Mouse (Mus musculus) liver, embryonic 14.5 days (tissue): ENCODE data around the gene Gm11437. TPM values are rescaled to one million over a fixed set of nuclear protein-coding genes. Genes with fewer than 3 reads are reported as not detected.
A peak's percentile ranks its signal among the peaks of the same experiment; 100 is the strongest.

ENCODE experiments used
- ATAC-seq: fragments of 200-750 bp; cut with Nextera tagmentation; 2 replicates; pipeline ENCODE4 v1.8.0; 2017; ENCODE audit warnings: moderate number of reproducible peaks, mild to moderate bottlenecking, moderate library complexity; ENCODE audit not compliant: insufficient read depth
- DNase-seq, 3 experiments: peaks; one replicate each; pipeline ENCODE4 v3.0.0-alpha.2; 2012 to 2013; ENCODE audit warnings: low read depth in 3 of 3, low spot score in 3 of 3
- H3K27ac ChIP-seq: fragments of 300-500 bp; sonication (generic); 2 replicates; pipeline ENCODE4 v1.5.1; 2014; ENCODE audit warnings: moderate library complexity, mild to moderate bottlenecking, control low read depth, inconsistent platforms
- H3K27me3 ChIP-seq: fragments of 300-500 bp; sonication (generic); 2 replicates; pipeline ENCODE4 v1.6.1; 2014; ENCODE audit warnings: mild to moderate bottlenecking, low read length, moderate library complexity; ENCODE audit not compliant: control insufficient read depth, insufficient read depth
- H3K36me3 ChIP-seq: fragments of 300-500 bp; sonication (generic); replicated peaks from 2 replicates; pipeline ENCODE4 v1.6.1; 2014; ENCODE audit warnings: low read depth; ENCODE audit not compliant: control insufficient read depth, insufficient read depth
- H3K4me1 ChIP-seq, 2 experiments: fragments of 200-500 bp in 1 of 2; fragments of 300-500 bp in 1 of 2; sonication (generic) in 1 of 2; replicated peaks; 2 replicates each; pipeline ENCODE4 v1.6.1; 2012 to 2014; ENCODE audit warnings: antibody characterized with exemption in 1 of 2, inconsistent platforms in 1 of 2, low read length in 1 of 2; ENCODE audit not compliant: control insufficient read depth in 2 of 2, insufficient read depth in 2 of 2
- H3K4me2 ChIP-seq: fragments of 300-500 bp; sonication (generic); 2 replicates; pipeline ENCODE4 v1.6.1; 2014; ENCODE audit warnings: low read depth, mild to moderate bottlenecking, control low read depth, moderate library complexity
- H3K4me3 ChIP-seq, 2 experiments: fragments of 200-500 bp in 1 of 2; fragments of 300-500 bp in 1 of 2; sonication (generic) in 1 of 2; 2 replicates each; pipeline ENCODE4 v1.5.1; 2012 to 2014; ENCODE audit warnings: low read depth in 2 of 2, low read length in 2 of 2, mild to moderate bottlenecking in 2 of 2, control low read depth in 1 of 2, inconsistent platforms in 1 of 2, moderate library complexity in 1 of 2; ENCODE audit not compliant: insufficient read depth in 1 of 2
- H3K9ac ChIP-seq: fragments of 300-500 bp; sonication (generic); replicated peaks from 2 replicates; pipeline ENCODE4 v1.6.1; 2014; ENCODE audit warnings: mild to moderate bottlenecking, control low read depth, moderate library complexity
- H3K9me3 ChIP-seq: fragments of 300-500 bp; sonication (generic); 2 replicates; pipeline ENCODE4 v1.6.1; 2016; ENCODE audit warnings: low read length, mixed read lengths; ENCODE audit not compliant: control insufficient read depth
- CTCF ChIP-seq: IDR thresholded peaks from 2 replicates; pipeline ENCODE4 v1.5.1; 2016; ENCODE audit warnings: antibody characterized with exemption, low read depth, control low read depth
- EP300 ChIP-seq: IDR thresholded peaks from 2 replicates; pipeline ENCODE4 v1.6.1; 2016; ENCODE audit warnings: antibody characterized with exemption, low read depth
- WGBS: fragments of 180-500 bp; shearing (Covaris S2); extraction: QIAGEN DNeasy Blood & Tissue Kit; methylation state at CpG from one replicate; pipeline ENCODE4 v1.1.7; 2014; ENCODE audit not compliant: insufficient replicate concordance; 5-methylcytosine and 5-hydroxymethylcytosine counted together
- polyA plus RNA-seq, 2 experiments: library from polyadenylated mRNA; depleted of rRNA in 1 of 2; stranded (reverse) in 1 of 2; unstranded in 1 of 2; fragments of >200 nt; fragmentation: Nextera tagmentation in 1 of 2; extraction: Ambion mirVana in 1 of 2; gene quantifications; 2 replicates each; pipeline versions ENCODE4 v1.2.1 to v1.2.3; 2012 to 2014

The Gm11437 gene
- polyA plus RNA-seq, 2 experiments: not detected

DNA sequence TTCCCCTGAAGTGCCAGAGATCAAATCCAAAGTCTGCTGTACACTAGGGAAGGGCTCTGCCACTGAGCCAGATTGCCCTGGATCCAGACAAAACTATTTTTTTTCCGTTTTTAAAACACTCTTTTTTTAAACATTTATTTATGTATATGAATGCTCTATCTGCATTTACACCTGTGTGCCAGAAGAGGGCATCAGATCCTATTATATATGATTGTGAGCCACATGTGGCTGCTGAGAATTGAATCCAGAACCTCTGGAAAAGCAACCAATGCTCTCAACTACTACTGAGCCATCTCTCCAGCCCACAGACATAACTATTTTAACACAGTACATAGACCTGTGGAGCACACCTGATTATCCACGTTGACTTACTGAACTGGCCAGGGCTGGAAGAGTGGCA lies 51.1 kb downstream of the Gm11437 start:
- H3K4me3 ChIP-seq: no peak overlapping the region
- no peaks in the 10 kb centered on the region for H3K27me3 ChIP-seq
- peaks cover 11% of the 10 kb centered on the region for H3K36me3 ChIP-seq
- no peaks in the 10 kb centered on the region for H3K9me3 ChIP-seq
- WGBS: 62% methylated on average over 2 of the region's 2 CpGs
- no peaks in the 10 kb centered on the region for H3K4me1 ChIP-seq
- TF ChIP-seq EP300: no peak
- TF ChIP-seq CTCF: peak; percentile 39
- no peak overlapping the region for H3K27ac ChIP-seq
- DNase-seq (no peak), ATAC-seq (no peak)
- H3K9ac ChIP-seq: no peak overlapping the region
- H3K4me2 ChIP-seq: no peak overlapping the region

DNA sequence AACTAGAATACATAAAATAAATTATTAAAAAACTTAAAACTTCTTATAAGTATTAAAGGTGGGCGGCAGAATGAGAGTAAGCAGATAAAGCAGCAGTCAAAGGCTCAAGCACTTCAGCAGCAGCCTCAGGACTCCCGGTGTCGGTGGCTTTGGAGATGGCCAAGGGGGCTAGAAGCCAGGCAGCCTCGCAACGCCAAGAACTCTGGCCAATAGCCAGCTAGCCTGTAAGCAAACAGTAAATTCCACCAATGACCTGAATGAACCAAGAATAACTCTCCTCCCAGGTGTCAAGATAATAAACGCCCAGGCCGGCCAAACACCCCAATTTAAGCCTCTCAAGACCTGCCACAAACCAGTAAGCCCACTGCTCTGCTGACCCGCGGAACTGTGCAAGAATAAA lies 51.6 kb downstream of the Gm11437 start:
- Histone ChIP-seq H3K4me2 (no peak overlapping the region), H3K27me3 (no peaks in the 10 kb centered on the region), H3K27ac (no peak overlapping the region), H3K9me3 (no peaks in the 10 kb centered on the region), H3K4me1 (no peaks in the 10 kb centered on the region), H3K9ac (no peak overlapping the region), H3K36me3 (peaks cover 11% of the 10 kb centered on the region), H3K4me3 (no peak overlapping the region)
- DNase-seq (no peak), ATAC-seq (no peak)
- TF ChIP-seq CTCF: no peak
- TF ChIP-seq EP300: no peak
- WGBS: 86% methylated on average over 9 of the region's 9 CpGs

DNA sequence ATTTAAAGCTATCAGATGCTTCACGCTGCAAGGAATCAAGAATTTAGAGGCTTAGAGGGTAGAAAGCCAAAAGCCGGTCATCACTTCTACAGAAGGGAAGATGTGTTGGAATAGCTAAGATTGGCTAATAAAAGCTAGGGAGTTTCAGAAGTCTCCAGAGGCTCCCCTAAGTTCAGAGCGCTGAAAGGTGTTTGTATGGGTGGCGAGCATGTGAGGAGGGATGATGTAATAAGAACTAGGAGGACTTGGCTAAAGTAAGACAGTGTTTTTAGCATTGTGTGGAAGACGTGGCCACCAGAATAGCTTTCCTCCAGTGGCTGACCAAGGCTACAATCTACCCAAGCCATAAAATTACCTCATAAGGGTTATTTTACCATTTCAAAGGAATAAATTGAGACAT lies 53.7 kb downstream of the Gm11437 start:
- H3K9me3 ChIP-seq: no peaks in the 10 kb centered on the region
- H3K27me3 ChIP-seq: no peaks in the 10 kb centered on the region
- H3K4me2 ChIP-seq: no peak overlapping the region
- no peaks in the 10 kb centered on the region for H3K4me1 ChIP-seq
- H3K9ac ChIP-seq: no peak overlapping the region
- no peak overlapping the region for H3K27ac ChIP-seq
- 78% methylated on average over 5 of the region's 5 CpGs for WGBS
- no peak overlapping the region for H3K4me3 ChIP-seq
- TF ChIP-seq EP300 (no peak), CTCF (no peak)
- H3K36me3 ChIP-seq: peaks cover 7% of the 10 kb centered on the region
- DNase-seq (no peak), ATAC-seq (no peak)

DNA sequence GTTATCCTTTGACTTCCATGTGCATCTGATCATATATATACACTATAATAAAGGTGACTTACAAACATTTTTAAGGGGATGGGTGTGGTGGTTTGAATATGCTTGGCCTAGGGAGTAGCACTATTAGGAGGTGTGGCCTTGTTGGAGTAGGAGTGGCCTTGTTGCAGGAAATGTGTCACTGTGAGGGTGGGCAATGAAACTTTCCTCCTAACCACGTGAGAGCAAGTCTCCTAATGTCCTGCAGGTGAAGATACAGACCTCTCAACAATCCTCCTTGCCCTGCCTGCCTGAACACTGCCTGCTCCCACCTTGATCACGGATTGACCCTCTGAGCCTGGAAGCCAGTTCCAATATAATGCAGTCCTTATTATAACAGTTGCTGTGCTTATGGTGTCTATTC lies 60.1 kb downstream of the Gm11437 start:
- no peak for DNase-seq
- H3K36me3 ChIP-seq: peaks cover 14% of the 10 kb centered on the region
- WGBS: 48% methylated on average over 2 of the region's 2 CpGs
- TF ChIP-seq CTCF (no peak), EP300 (no peak)
- H3K27me3 ChIP-seq: no peaks in the 10 kb centered on the region
- H3K27ac ChIP-seq: no peak overlapping the region
- H3K4me3 ChIP-seq: no peak overlapping the region
- no peaks in the 10 kb centered on the region for H3K4me1 ChIP-seq
- no peaks in the 10 kb centered on the region for H3K9me3 ChIP-seq
- no peak overlapping the region for H3K4me2 ChIP-seq
- no peak overlapping the region for H3K9ac ChIP-seq
- ATAC-seq: no peak

DNA sequence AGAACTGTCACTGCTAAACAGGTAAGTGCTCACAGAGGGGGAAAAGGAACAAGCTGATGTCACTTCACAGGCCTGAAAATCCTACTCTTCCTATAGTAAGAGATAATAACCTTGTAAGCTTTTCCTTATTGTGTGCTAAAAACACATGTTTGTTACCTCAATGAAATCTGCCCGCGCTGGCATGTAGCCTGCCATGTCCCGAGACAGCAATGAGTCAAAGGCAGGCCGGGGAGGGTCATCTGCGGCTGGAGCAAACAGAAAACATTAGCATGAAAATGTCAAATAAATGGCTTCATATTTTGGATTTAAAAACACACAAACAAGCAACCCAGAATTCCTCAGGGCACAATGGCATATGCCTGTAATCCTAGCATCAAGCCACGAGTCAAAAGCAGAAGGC lies 63.2 kb downstream of the Gm11437 start:
- no peak overlapping the region for H3K4me3 ChIP-seq
- peaks cover 12% of the 10 kb centered on the region for H3K36me3 ChIP-seq
- 85% methylated on average over 6 of the region's 6 CpGs for WGBS
- no peaks in the 10 kb centered on the region for H3K9me3 ChIP-seq
- DNase-seq: no peak
- no peak overlapping the region for H3K27ac ChIP-seq
- TF ChIP-seq CTCF (no peak), EP300 (no peak)
- H3K9ac ChIP-seq: no peak overlapping the region
- H3K4me1 ChIP-seq: no peaks in the 10 kb centered on the region
- ATAC-seq: no peak
- no peak overlapping the region for H3K4me2 ChIP-seq
- no peaks in the 10 kb centered on the region for H3K27me3 ChIP-seq

DNA sequence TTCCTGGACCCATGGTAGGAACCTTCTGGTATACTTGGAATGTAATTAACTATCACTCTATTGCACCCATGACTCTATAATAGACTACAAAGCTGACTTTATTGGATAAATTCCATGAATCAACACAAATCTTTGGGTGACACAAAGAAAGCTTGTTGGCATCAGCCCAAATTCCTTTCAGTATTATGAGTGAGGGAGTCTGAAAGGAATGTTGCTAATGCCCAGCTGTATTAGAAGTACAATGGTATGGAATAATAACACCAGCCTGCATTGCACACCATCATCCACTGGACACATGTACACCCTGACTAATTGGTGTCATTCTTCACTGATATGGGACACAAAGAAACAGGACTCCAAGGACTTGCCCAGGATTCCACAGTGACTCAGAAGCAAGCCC lies 66.1 kb downstream of the Gm11437 start:
- Histone ChIP-seq H3K9ac (no peak overlapping the region), H3K4me3 (no peak overlapping the region), H3K4me2 (no peak overlapping the region), H3K4me1 (no peaks in the 10 kb centered on the region), H3K27me3 (no peaks in the 10 kb centered on the region), H3K27ac (no peak overlapping the region), H3K36me3 (peaks cover 8% of the 10 kb centered on the region), H3K9me3 (no peaks in the 10 kb centered on the region)
- ATAC-seq (no peak), DNase-seq (no peak)
- no peak for TF ChIP-seq EP300
- TF ChIP-seq CTCF: no peak

Other genes with a start within 250 kb of the Gm11437 start
- 5.2 and 8.6 TPM in 2 replicates for gene Ddx52, start 225.4 kb downstream of the Gm11437 start, polyA plus RNA-seq (2012; rRNA removed)
- 15.6 and 16.6 TPM in 2 replicates for gene Ddx52, start 225.4 kb downstream of the Gm11437 start, polyA plus RNA-seq (2014; fragmentation: Nextera tagmentation; extraction: Ambion mirVana)
- 3.1 and 3.9 TPM in 2 replicates for gene Synrg, start 203.0 kb downstream of the Gm11437 start, polyA plus RNA-seq (2012; rRNA removed)
- 3.9 and 4.8 TPM in 2 replicates for gene Synrg, start 203.0 kb downstream of the Gm11437 start, polyA plus RNA-seq (2014; fragmentation: Nextera tagmentation; extraction: Ambion mirVana)
- gene Dusp14, start 98.2 kb downstream of the Gm11437 start, polyA plus RNA-seq (2012; rRNA removed): 0.60 and 0.61 TPM in 2 replicates
- 1.1 and 1.2 TPM in 2 replicates for gene Dusp14, start 98.2 kb downstream of the Gm11437 start, polyA plus RNA-seq (2014; fragmentation: Nextera tagmentation; extraction: Ambion mirVana)
- gene Tada2a, start 37.9 kb downstream of the Gm11437 start, polyA plus RNA-seq (2012; rRNA removed): 6.8 and 9.6 TPM in 2 replicates
- gene Tada2a, start 37.9 kb downstream of the Gm11437 start, polyA plus RNA-seq (2014; fragmentation: Nextera tagmentation; extraction: Ambion mirVana): 7.9 and 9.0 TPM in 2 replicates
- gene Acaca, start 37.8 kb downstream of the Gm11437 start, polyA plus RNA-seq (2012; rRNA removed): 4.0 and 4.7 TPM in 2 replicates
- gene Acaca, start 37.8 kb downstream of the Gm11437 start, polyA plus RNA-seq (2014; fragmentation: Nextera tagmentation; extraction: Ambion mirVana): 6.6 and 7.0 TPM in 2 replicates